Mouse (Mus musculus): ENCODE data around the gene Eci2.

DNA sequence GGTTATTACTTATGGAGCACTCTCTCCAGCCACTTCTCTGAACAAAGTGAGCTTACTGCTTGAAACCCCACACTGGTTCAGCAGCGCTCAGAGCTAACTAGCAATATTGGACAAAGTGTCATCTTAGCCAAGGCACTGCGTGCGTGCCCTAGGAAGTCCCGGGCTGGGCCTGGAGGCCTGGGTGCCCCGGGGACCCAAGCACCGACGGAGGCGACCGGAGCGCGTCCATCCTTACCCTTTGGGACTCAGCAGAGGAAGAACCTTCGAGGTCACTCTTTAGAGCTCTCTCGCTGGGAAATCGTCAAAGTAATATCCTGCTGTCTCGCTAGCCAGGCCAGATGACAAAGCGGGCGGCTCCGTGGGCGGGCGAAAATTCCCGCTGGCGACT, 33.3 kb downstream of the Eci2 start:
- TF ChIP-seq POLR2A (IDR thresholded peaks at IDR 0.05; ENCODE audit: low read depth, low read length) = no peak
- no peak for TF ChIP-seq CTCF (conservative IDR thresholded peaks at IDR 0.05 in 1 of 2, IDR thresholded peaks at IDR 0.05 in 1 of 2; ENCODE audit: low read depth in 2 of 2, low read length in 2 of 2)
- TF ChIP-seq PAX5 (IDR thresholded peaks at IDR 0.05; ENCODE audit: low read length) = no peak
- no peak for TF ChIP-seq NELFE (IDR thresholded peaks at IDR 0.05; ENCODE audit: low read depth, low read length)
- TF ChIP-seq NRF1 (IDR thresholded peaks at IDR 0.05; ENCODE audit: low read depth, low read length) = 0 out of 2 replicates have a peak, but pooled peaks have one; percentile 7
- no peak for TF ChIP-seq RAD21 (IDR thresholded peaks at IDR 0.05; ENCODE audit: low read depth, low read length)

All from CH12.LX (cell line).